Mouse (Mus musculus) heart, adult 2 months (tissue): Measurements from ENCODE around the gene Corin. TPM values are rescaled to one million over a fixed set of nuclear protein-coding genes. Genes with fewer than 3 reads are reported as not detected.

ENCODE experiments used
- DNase-seq, 2 experiments: peaks; one replicate each; pipeline ENCODE4 v3.0.0; 2021
- H3K27ac ChIP-seq: fragments of 200-600 bp; 2 replicates; pipeline ENCODE4 v1.8.1; 2022
- H3K27me3 ChIP-seq: fragments of 200-500 bp; 2 replicates; pipeline ENCODE4 v1.6.1; 2012; ENCODE audit warnings: mild to moderate bottlenecking, low read length, inconsistent platforms, mixed read lengths; ENCODE audit not compliant: control insufficient read depth, insufficient read depth
- H3K36me3 ChIP-seq: fragments of 200-500 bp; 2 replicates; pipeline ENCODE4 v1.6.1; 2012; ENCODE audit warnings: low read length, inconsistent platforms; ENCODE audit not compliant: control insufficient read depth, insufficient read depth
- H3K4me1 ChIP-seq: fragments of 200-500 bp; 2 replicates; pipeline ENCODE4 v1.6.1; 2011; ENCODE audit warnings: low read length; ENCODE audit not compliant: control insufficient read depth, insufficient read depth
- H3K4me3 ChIP-seq: fragments of 200-600 bp; 2 replicates; pipeline ENCODE4 v1.8.1; 2022
- H3K79me2 ChIP-seq: fragments of 200-500 bp; replicated peaks from 2 replicates; pipeline ENCODE4 v1.6.1; 2012; ENCODE audit warnings: mild to moderate bottlenecking, inconsistent platforms, low read length, moderate library complexity, mixed read lengths; ENCODE audit not compliant: control insufficient read depth, insufficient read depth
- H3K9ac ChIP-seq: fragments of 200-500 bp; 2 replicates; pipeline ENCODE4 v1.6.1; 2012; ENCODE audit warnings: low read depth, mild to moderate bottlenecking, control low read depth, inconsistent platforms, low read length, mixed read lengths
- CTCF ChIP-seq: fragments of 200-600 bp; IDR thresholded peaks from 2 replicates; pipeline ENCODE4 v1.8.1; 2022; ENCODE audit warnings: antibody characterized with exemption, mild to moderate bottlenecking, moderate library complexity
- EP300 ChIP-seq: fragments of 200-500 bp; IDR thresholded peaks from 2 replicates; pipeline ENCODE4 v1.6.1; 2011; ENCODE audit warnings: low read depth, low read length, control low read depth; ENCODE audit not compliant: insufficient read depth
- POLR2A ChIP-seq: fragments of 200-500 bp; IDR thresholded peaks from 2 replicates; pipeline ENCODE4 v1.6.1; 2011; ENCODE audit warnings: mild to moderate bottlenecking, low read depth, low read length, control low read depth; ENCODE audit not compliant: insufficient read depth
- WGBS: fragments of 180-500 bp; shearing (Covaris S2); methylation state at CpG from one replicate; pipeline ENCODE4 v1.1.7; 2018; 5-methylcytosine and 5-hydroxymethylcytosine counted together
- intact Hi-C: fragments of 180-260 bp; cut with DNase I; formaldehyde crosslinking; loops from one replicate; pipeline ENCODE4 v1.15.1; 2025
- polyA plus RNA-seq: library from polyadenylated mRNA; depleted of rRNA; stranded (reverse); fragments of >200 nt; gene quantifications from 2 replicates; pipeline ENCODE4 v1.2.3, GENCODE M21; 2012
- total RNA-seq, 2 experiments: library from RNA; stranded (reverse); gene quantifications; 2 replicates each; pipeline ENCODE4 v1.2.3; 2021

The Corin gene
- total and polyA plus RNA-seq, 3 experiments, result 42.3 to 173 (median 121) TPM

DNA sequence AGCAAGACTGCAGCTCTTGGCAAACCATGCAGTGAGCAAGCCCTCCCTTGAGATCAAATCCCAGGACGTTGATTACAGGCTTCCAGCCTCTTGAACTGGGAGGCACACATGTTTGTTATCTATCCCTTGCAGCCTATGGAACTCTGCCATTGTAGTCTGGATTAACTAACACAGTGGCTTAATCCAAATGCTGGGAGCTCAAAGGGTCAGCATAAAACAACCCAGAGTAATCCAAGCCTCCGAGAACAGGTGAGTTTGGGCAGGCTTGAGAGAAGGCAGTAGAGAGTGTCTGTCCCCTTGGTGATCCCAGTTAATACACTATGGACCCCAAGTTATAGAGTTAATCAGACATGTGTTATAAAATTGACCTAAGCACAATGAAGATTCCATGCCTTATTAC, 155.7 kb downstream of the Corin start:
- intact Hi-C loops, result no loop called here
- Histone ChIP-seq H3K27me3 (no peaks in the 10 kb centered on the region), H3K36me3 (no peaks in the 10 kb centered on the region), H3K9ac (no peak overlapping the region), H3K27ac (no peak overlapping the region), H3K79me2 (no peaks in the 10 kb centered on the region), H3K4me1 (no peaks in the 10 kb centered on the region), H3K4me3 (no peak overlapping the region)
- 37% methylated on average over 2 of the region's 2 CpGs for WGBS
- no peak for DNase-seq
- TF ChIP-seq EP300 (no peak), POLR2A (no peak), CTCF (no peak)

DNA sequence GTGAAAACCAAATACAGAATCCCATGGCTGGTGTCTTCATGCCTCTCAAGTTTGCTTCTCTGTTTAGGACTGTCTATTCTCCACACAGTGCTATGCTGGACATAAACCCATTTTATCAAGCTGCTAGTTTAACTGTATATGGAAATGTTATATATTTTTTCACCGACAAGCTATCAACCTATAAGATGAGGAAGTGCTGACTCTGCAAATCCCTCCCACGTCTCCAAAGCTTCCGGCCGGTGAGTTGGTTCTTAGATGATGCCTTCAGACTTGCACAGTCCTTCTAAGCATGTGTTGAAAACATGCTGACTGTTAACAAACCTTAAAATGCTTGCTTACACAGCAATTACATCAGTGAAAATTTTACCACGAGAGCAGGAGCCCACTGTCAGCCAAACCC, 168.4 kb downstream of the Corin start:
- no peak overlapping the region for H3K27ac ChIP-seq
- no peak for DNase-seq
- 61% methylated on average over 5 of the region's 5 CpGs for WGBS
- H3K4me3 ChIP-seq, result no peak overlapping the region
- no peaks in the 10 kb centered on the region for H3K79me2 ChIP-seq
- no peaks in the 10 kb centered on the region for H3K4me1 ChIP-seq
- no peaks in the 10 kb centered on the region for H3K36me3 ChIP-seq
- intact Hi-C loops, result no loop called here
- TF ChIP-seq EP300 (no peak), CTCF (no peak), POLR2A (no peak)
- no peak overlapping the region for H3K9ac ChIP-seq
- no peaks in the 10 kb centered on the region for H3K27me3 ChIP-seq

DNA sequence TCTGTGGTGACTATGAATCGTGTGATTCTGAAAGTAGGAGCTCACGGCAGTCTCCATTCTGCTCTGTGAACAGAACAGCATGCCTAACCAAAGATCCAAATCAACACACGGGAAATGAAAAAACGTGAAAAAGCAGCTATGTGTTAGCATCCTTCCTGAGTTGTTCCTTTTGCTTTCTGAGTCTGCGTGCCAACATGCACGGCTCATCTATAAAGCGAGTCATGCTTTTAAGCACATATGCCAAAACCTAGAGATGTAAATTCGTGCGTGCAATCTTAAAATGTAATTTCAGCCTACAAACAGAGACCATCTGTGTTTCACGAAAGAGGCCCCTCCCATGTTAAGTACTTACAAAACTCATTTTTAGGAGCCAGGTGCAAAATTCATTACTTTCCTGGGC, 171.4 kb downstream of the Corin start:
- no peaks in the 10 kb centered on the region for H3K27me3 ChIP-seq

DNA sequence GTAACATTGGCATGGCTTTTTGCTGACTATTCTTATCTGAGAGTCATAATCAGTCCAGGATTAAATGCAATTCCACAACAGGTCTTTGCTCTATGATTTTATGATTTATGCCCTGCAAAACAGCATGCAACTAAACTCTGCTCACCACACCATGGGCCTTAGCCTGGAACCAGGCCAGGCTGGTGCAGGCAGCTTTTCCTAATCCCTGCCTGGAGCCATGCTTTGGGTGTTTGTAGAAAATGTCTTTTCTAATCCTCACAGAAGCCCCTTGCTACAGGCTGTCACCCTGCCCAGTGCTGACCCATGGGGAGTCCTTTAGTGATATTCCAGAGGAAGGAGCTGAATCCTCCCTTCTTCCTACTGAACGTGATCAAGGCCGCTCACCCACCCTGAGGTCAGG, 173.1 kb downstream of the Corin start:
- intact Hi-C loops, result no loop called here
- no peak for TF ChIP-seq EP300
- Histone ChIP-seq H3K36me3 (no peaks in the 10 kb centered on the region), H3K9ac (no peak overlapping the region), H3K4me3 (no peak overlapping the region), H3K27me3 (no peaks in the 10 kb centered on the region), H3K4me1 (no peaks in the 10 kb centered on the region), H3K79me2 (no peaks in the 10 kb centered on the region), H3K27ac (no peak overlapping the region)
- DNase-seq, result no peak
- 57% methylated on average over 2 of the region's 2 CpGs for WGBS

More for the DNA sequence above, 171.4 kb downstream of the Corin start:
- Histone ChIP-seq H3K27ac (no peak overlapping the region), H3K9ac (no peak overlapping the region), H3K4me3 (no peak overlapping the region), H3K4me1 (no peaks in the 10 kb centered on the region), H3K79me2 (no peaks in the 10 kb centered on the region), H3K36me3 (no peaks in the 10 kb centered on the region)
- TF ChIP-seq EP300 (no peak), CTCF (no peak), POLR2A (no peak)
- intact Hi-C loops, result no loop called here
- WGBS, result 82% methylated on average over 10 of the region's 10 CpGs
- no peak for DNase-seq

DNA sequence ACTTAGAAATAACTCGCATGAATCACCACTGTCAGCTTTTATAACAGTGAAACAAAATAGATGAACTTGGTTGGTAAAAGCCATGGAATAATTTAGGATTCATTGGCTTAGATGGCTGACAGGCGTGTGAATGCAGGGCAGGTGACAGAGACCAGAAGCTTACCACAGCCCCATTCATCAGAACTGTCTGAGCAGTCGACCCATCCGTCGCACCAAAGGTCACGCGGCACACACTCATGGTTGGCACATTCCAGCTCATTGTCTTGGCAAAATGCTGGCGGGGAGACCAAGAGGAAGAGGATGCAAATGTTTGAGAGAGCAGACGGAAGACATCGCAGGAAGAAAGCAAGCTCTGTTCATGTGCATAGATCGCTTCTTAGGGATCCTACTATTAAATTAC, 173.6 kb downstream of the Corin start:
- no peaks in the 10 kb centered on the region for H3K4me1 ChIP-seq
- DNase-seq, result no peak
- no peak overlapping the region for H3K27ac ChIP-seq
- H3K9ac ChIP-seq, result no peak overlapping the region
- no peak for TF ChIP-seq POLR2A
- TF ChIP-seq CTCF, result no peak
- no peaks in the 10 kb centered on the region for H3K27me3 ChIP-seq
- no peaks in the 10 kb centered on the region for H3K36me3 ChIP-seq
- H3K79me2 ChIP-seq, result no peaks in the 10 kb centered on the region
- intact Hi-C loops, result no loop called here
- no peak overlapping the region for H3K4me3 ChIP-seq
- 74% methylated on average over 11 of the region's 11 CpGs for WGBS

DNA sequence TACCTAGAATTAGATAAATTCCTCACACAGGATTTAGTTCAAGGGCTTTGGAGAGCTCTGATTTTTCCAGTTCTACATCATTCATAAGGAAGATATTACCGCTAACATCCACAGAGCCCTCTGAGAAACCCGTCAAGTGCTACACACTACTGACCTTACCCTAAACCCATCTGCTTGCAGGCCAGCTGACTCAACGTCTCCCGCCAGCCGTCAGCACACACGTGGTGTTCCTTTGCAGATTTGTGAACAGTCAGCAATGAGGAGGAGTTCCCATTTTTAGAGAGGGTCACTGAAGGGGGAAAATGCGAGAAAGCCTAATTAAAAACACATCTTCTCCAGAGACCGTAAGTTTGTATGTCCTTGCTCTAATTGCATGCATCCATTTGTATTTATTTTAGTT, 174.8 kb downstream of the Corin start:
- H3K9ac ChIP-seq, result no peak overlapping the region
- WGBS, result 65% methylated on average over 8 of the region's 8 CpGs
- H3K27me3 ChIP-seq, result no peaks in the 10 kb centered on the region
- H3K27ac ChIP-seq, result no peak overlapping the region
- H3K79me2 ChIP-seq, result no peaks in the 10 kb centered on the region
- H3K4me1 ChIP-seq, result no peaks in the 10 kb centered on the region
- H3K36me3 ChIP-seq, result no peaks in the 10 kb centered on the region
- no peak for TF ChIP-seq POLR2A
- no peak for DNase-seq
- no peak overlapping the region for H3K4me3 ChIP-seq
- intact Hi-C loops, result no loop called here

DNA sequence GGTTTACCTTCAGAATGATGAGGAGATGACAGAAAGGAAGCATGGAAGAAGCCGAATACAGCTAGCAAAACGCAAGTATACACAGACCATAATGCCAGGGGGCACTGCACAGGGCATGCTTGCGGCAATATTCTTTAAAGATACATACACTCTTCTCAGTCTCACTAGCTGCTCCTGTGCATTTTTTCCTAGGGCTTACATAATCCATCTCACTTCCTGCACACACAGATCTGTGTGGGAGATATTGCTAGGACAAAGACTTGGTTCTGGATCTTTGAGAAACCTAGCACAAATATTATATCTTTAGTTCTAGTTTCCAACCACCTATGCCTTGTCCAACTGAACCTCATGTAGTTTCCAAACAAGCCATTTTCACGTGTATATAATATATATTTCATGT, 189.0 kb downstream of the Corin start:
- intact Hi-C loops, result no loop called here
- H3K27me3 ChIP-seq, result no peaks in the 10 kb centered on the region
- TF ChIP-seq EP300 (no peak), POLR2A (no peak), CTCF (no peak)
- 82% methylated on average over 4 of the region's 4 CpGs for WGBS
- no peak overlapping the region for H3K9ac ChIP-seq
- no peaks in the 10 kb centered on the region for H3K36me3 ChIP-seq
- no peaks in the 10 kb centered on the region for H3K79me2 ChIP-seq
- DNase-seq, result no peak
- H3K4me1 ChIP-seq, result no peaks in the 10 kb centered on the region
- no peak overlapping the region for H3K4me3 ChIP-seq
- no peak overlapping the region for H3K27ac ChIP-seq
